Mouse (Mus musculus) common myeloid progenitor, adult 5-6 weeks (primary cell): Measurements from ENCODE around the gene Pdpn. TPM values are rescaled to one million over a fixed set of nuclear protein-coding genes. Genes with fewer than 3 reads are reported as not detected.
"Not testable (repeated sequence)": the region's sequence is repeated elsewhere in the genome, so short reads cannot be mapped to it uniquely, and the experiment has no call there.

Source experiments
- ATAC-seq: replicated peaks from 2 replicates; pipeline ENCODE4 v1.8.0; 2016; ENCODE audit warnings: low read depth, mild to moderate bottlenecking, moderate TSS enrichment, inconsistent platforms; ENCODE audit not compliant: poor library complexity, severe bottlenecking
- total RNA-seq: library from RNA; stranded (forward); fragments of 200-1000, 187-1606 nt; gene quantifications from 2 replicates; pipeline ENCODE4 v1.2.3, GENCODE M21; 2017

Pdpn gene
- not detected in 2 replicates for total RNA-seq

DNA sequence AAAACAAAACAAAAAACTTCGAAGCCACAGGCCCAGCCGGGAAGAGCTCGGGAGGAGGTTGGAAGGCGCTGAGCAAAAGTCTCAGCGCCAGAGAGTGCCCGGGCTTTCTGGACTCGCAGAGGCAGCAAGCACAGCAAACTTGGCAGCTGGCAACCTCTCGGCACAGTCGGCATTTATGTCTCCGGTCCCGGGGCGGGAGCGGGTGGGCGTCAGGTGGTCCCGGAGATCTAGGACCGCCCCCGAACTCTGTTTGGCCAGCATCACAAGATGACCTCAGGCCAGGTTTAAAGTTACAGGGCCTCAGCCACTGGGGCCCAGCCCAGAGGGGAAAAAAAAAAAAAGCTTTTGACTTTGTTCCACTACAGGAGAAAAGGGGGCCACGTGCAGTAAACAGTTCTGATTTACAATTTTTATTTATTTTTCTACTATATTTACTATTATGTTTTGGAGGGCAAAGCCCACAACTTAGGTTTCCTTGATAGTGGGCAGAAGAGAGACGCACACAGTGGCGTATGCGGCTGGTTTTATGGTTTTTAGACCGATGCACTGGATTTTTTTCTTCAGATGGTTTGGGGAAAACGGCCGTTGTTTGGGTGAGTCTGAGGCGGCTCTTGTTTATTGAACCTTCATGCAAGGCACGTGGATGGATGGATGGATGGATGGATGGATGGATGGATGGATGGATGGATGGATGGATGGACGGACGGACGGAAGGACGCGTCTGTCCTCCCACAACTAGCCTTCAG is at the start of gene Pdpn:
Gene Pdpn (minus strand): TSS at position 240 of the 746 bp plus-strand sequence.
- ATAC-seq, result no peak

- no peak for ATAC-seq
Measured at GRCm38 (mm10) chr4:143348678-143349077, 49.3 kb upstream of the Pdpn start.

- ATAC-seq, result not testable (repeated sequence)
Measured at GRCm38 (mm10) chr4:143345491-143345890, 46.1 kb upstream of the Pdpn start.

DNA sequence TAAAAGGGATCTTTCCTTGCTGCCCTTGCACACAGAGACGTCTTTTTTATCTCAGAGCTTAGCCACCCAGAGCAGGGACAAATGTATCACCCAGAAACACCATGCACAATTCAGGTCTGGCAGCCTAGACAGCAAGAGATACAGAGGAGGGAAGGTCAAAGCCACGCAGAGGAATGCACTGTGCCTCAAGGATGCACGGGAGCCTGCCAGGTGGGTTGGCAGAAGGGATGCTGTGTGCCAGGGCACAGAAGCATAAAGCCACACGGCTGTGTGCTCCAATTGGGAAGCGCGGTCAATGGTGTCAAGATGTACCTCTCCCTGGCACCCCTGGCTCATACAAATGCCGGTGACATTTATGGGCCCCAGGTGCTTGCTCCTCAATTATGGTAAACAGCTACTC is 42.1 kb upstream of the Pdpn start:
- ATAC-seq, result no peak

- no peak for ATAC-seq
Measured at GRCm38 (mm10) chr4:143339808-143340207, 40.4 kb upstream of the Pdpn start.

- no peak for ATAC-seq
Measured at GRCm38 (mm10) chr4:143336096-143336495, 36.7 kb upstream of the Pdpn start.

DNA sequence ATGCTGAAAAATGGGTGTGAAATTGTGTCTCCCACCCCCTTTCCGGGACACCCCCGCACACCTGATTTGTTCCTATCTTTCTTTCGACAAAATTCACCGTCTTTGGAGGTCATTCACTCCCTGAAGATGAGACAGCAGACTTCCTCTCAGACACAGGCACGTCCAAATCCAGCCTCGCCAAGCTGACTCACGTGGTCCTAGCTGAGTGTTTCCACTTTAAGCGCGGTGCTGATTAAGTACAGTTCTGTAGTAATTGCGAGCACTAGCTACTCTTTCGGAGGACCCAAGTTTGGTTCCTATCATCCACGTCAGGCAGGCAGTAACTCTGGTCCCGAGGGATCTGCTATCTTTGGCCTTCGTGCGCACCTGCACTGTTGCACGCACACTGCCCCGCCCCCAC is 35.6 kb upstream of the Pdpn start:
- no peak for ATAC-seq

DNA sequence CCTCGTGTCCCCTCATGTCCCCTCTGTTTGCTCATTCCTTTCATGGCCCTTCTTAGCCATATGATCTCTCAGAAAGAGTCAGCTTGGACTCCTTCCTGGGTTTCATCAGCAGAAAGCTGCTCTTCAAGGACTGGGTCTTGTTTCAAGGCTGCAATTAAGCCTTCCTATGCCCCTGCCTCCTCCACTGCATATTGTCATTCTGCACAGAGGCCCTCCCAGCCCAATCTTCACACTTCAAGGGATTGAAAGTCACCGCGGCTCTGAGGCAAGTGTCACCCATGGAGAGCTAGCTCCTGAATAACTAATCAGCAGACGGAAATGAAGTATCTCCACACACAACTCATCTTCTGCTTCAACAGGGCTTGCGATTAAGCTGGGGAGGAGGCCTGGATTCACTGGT is 34.8 kb upstream of the Pdpn start:
- ATAC-seq, result no peak

DNA sequence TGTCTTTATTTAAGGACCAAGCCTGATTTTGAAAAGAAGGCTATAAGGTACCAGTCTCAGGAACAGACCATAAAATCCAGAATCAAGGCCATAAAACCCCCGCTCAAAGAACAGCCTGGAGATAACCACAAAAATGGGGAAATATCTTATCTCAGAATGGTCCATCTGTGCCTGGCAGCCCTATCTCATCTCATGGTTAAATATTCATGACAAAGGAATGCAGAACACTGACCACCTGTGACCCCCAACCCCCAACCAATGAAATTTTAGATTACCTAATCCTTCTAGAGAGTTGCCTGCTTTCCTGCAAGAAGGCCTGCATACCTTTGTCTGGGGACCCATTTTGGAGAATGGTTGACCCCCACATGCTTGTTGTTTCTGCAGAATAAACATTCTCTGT is 32.4 kb upstream of the Pdpn start:
- ATAC-seq, result no peak

GRCm38 (mm10) chr4:143330566-143330965 is 31.2 kb upstream of the Pdpn start:
- no peak for ATAC-seq

DNA sequence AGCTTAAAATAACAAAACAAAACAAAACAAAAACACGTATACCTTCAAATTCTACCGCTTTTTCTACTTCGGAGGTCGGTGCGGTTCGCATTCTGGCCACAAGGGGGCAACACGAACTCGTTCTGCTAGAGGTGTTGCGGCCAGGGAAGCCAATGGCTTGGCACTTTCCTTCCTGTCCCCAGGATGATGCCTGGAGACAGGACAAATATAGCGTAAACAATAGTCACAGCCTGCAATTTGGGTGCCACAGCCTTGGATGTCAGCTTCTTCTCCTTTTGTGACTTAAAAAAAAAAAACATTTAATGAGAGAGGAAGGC is 26.2 kb upstream of the Pdpn start:
- peak; percentile 88 for ATAC-seq

DNA sequence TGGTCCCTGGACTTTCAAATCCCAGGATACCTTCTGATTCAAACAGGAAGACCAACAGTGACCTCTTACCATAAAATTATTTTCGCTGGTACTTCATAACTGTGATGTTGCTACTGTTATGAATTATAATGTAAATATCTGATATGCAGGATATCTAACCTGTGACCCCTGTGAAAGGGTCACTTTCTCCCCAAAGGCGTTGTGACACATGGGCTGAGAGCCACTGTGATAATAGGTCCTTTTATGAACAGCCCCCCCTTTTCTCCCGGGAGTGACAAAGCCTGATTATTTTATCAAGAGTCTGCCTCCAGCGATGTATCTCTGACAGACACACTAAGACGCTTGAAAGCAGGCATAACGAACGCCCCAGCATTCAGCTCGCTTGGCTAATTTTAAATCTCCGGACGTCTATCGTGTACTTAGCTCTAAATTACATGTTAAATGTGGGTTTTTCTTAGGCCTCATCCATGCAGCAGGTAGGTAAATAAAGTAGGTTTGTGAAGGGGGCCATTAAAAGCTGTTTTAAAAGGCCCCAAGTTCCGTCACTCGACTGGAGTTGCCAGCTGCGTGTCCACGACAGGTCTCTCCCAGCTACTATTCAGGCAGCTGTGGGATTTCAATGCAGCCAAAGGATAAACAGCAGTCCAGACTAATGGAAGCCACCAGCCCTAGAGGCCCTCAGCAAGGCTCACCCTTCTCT is 25.7 kb upstream of the Pdpn start:
- peak; percentile 31 for ATAC-seq

- no peak for ATAC-seq
Measured at GRCm38 (mm10) chr4:143324176-143324924, 25.0 kb upstream of the Pdpn start.

DNA sequence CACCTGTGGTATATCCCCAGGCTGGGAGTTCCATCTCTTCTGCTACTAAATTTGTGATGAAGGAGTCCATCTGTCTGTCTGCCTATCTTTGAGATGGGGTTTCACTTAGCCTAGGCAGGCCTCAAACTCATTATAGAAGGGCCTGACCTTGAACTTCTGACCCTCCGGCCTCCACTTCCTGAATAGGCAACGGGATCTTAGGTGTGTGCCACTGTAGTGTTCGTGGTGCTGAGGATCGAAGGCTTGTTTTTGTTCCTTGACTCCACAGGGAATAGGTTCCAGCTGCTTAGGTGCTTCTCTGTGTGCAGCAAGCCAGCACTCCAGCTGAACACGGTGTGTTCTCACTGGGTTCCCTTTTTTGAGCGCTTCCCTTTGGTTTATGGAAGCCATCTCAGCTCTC is 13.9 kb upstream of the Pdpn start:
- no peak for ATAC-seq

- ATAC-seq, result no peak
Measured at GRCm38 (mm10) chr4:143311341-143311740, 12.0 kb upstream of the Pdpn start.

- peak; percentile 62 for ATAC-seq
Measured at GRCm38 (mm10) chr4:143305987-143306772, 6.8 kb upstream of the Pdpn start.

DNA sequence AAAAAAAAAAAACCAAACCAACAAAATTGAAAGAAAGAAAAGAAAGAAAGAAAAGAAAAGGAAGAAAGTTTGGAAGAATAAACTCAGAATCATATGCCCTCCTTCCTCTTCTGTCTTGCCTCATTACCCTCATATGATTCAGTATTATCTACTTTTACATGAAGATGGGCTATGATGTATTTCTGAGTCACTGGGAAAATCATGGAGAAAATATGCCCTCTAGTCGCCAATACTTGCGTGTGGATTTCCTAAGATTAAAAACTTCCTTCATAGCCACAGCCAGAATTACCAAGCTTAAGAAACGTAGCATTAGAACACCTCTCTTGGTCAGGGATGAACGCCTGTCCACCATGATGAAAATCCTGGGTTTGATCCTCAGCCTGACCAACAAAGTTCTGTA is 5.7 kb upstream of the Pdpn start:
- ATAC-seq, result no peak

DNA sequence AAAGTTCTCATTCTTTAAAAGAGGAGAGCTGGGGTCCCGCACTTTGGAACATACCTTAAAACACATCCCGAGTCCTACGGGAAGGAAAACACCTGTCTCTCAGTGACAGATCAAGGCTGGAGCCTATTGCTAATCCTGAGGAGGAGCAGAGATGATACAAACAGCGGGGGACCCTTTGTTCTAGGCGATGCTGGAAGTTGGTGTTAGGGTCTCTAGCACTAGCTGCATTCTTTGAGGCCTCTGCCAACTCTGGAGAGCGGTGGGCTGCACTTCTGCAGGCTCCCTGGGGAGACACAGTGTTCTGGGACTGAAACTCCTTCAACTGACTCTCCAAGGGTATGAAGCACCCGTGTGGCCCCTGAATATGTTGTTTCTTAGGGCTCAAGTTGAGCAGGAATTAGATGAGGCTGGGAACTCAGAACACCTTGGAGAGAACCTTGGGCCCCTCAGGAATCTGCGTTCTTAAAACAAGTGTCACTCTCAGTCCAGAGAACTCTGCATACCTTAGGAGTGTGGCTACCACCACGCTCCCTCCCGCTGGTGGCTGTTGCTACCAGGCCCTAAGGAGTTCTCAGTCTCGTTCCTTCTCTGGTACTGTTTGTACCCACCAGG is 3.0 kb upstream of the Pdpn start:
- ATAC-seq, result no peak

DNA sequence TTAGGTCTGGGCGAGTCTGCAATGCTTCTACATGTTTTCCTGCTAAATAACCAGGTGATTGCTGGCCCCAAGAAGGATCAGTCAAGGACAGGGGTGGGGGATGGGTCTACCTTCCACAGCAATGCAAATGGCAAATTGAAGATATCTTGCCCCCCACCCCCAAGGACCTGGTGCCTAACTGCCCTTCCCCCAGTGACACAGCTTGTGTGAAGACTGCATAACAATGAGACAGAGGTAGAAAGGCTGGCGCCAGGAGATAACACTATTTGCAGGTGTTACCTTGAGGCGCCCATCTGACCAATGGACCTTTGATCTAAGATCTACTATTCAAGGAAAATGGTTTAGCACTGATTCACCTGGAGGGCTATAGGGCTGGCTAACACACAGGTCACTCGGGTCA is 2.5 kb upstream of the Pdpn start:
- no peak for ATAC-seq

DNA sequence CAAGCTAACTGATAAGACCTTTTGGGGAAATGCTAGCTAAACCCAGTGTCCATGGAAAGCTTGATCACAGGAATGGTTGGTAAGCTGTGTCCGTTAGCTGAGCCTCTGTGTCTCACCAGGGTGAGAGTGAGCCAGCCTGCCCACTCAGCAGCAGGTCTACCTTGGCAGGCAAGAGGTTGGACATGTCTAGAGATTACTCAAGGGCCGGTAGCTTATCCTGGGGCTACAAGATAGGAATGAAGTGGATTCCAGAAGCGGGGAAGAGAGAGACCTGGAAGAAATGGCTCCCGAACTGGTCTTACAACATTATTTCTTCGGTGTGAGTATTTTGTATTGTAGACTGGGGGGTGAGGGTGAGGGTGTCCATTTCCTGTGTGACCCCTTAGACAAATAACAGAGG is 1.7 kb upstream of the Pdpn start:
- ATAC-seq, result no peak
